In the genomic region with DNA sequence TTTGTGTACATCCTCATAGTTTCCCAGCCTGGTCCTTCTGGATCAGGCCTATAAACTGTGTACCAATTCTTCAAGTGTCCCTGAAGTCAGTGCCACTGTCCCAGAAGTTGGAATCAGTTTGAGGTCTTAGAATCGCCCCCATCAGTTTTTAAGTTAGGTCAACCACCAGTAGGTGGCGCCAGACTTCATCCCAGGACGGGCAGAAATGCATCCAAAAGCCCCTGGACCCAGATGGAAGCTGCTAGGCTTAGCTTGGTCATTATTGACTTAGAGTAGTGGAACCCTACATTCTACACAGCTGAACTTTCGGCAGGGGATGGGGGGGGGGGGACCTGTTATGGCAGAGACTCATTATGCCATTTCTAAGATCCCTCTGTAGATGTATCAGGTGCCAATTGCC, we compare ENCODE assay signal across 9 mouse cellular contexts.
DNase-seq lines count a peak whose midpoint lies in the region; TF ChIP-seq lines count a peak whose summit lies in the region.
"Had no signal": no experiment of that assay in that cellular context is flagged by ENCODE, and none has a peak within 500 bp of the region (broad histone marks: within the 10 kb centered on the region; RNA-seq: fewer than 3 reads in every experiment).

No protein-coding gene starts in this region.

- H3K27ac ChIP-seq in bone marrow, adult 2 months (ENCODE audit: control insufficient read depth, insufficient read depth, low read depth, low read length, poor library complexity): no peak overlapping the region
- no peak overlapping the region for H3K27ac ChIP-seq in limb, embryonic 10.5 days
- H3K27ac ChIP-seq: limb, embryonic 12.5 days had no signal

- H3K4me3 ChIP-seq in bone marrow, adult 2 months (replicated peaks; ENCODE audit: control insufficient read depth, low read depth, low read length): no peak overlapping the region
- no peak overlapping the region for H3K4me3 ChIP-seq in limb, embryonic 10.5 days
- H3K4me3 ChIP-seq: limb, embryonic 12.5 days had no signal

- H3K9me3 ChIP-seq in limb, embryonic 10.5 days (replicated peaks): no peaks in the 10 kb centered on the region

- no peak for TF ChIP-seq POLR2A in bone marrow, adult 2 months (IDR thresholded peaks at IDR 0.05; ENCODE audit: borderline replicate concordance, control insufficient read depth, low read depth, low read length)

- peak; percentile 65 for TF ChIP-seq CTCF in bone marrow, adult 2 months (IDR thresholded peaks at IDR 0.05; ENCODE audit: control insufficient read depth, insufficient read depth, low read length)

- no peaks in the 10 kb centered on the region for H3K36me3 ChIP-seq in limb, embryonic 10.5 days
- H3K36me3 ChIP-seq: limb, embryonic 12.5 days had no signal

- 58% methylated on average over 4 of the region's 4 CpGs for WGBS in bone marrow, adult 2 months
- 40% methylated on average over 4 of the region's 4 CpGs for WGBS in limb, embryonic 10.5 days

- peak; percentile 87 for DNase-seq in heart, adult 11 months
- DNase-seq in heart, adult 8-10 months (ENCODE audit: low spot score): no peak
- peak; percentile 39 for DNase-seq in right cerebral cortex, postnatal 14 days
- no peak for DNase-seq in right cerebral cortex, adult 2 months (ENCODE audit: low spot score in 2 of 2)
- peak; percentile 70 for DNase-seq in limb, embryonic 10.5 days (ENCODE audit: low spot score)
- peak; percentile 62 for DNase-seq in thymus, postnatal 14 days
- no peak for DNase-seq in layer of hippocampus, adult 9-11 months

- no peaks in the 10 kb centered on the region for H3K27me3 ChIP-seq in limb, embryonic 10.5 days (ENCODE audit: low read depth, poor library complexity, severe bottlenecking)
- H3K27me3 ChIP-seq: limb, embryonic 12.5 days had no signal

- no peaks in the 10 kb centered on the region; the same call in 1 of the 2 replicates for H3K4me1 ChIP-seq in bone marrow, adult 2 months (ENCODE audit: control insufficient read depth, insufficient read depth, low read length)
- no peaks in the 10 kb centered on the region for H3K4me1 ChIP-seq in limb, embryonic 10.5 days
- H3K4me1 ChIP-seq: limb, embryonic 12.5 days had no signal

Comparison
In these comparisons a context has a peak if more than half of its experiments do, and no peak if none do; other contexts are left out.
1. DNase-seq: peak in heart, adult 11 months (single experiment), right cerebral cortex, postnatal 14 days (single experiment), limb, embryonic 10.5 days (single experiment) and thymus, postnatal 14 days (single experiment); none in heart, adult 8-10 months (single experiment), right cerebral cortex, adult 2 months (0 of 2) and layer of hippocampus, adult 9-11 months (single experiment).